Mouse (Mus musculus) heart, embryonic 12.5 days (tissue): Measurements from ENCODE around the gene Rnf111. TPM values are rescaled to one million over a fixed set of nuclear protein-coding genes. Genes with fewer than 3 reads are reported as not detected.
"Not testable (repeated sequence)": the region's sequence is repeated elsewhere in the genome, so short reads cannot be mapped to it uniquely, and the experiment has no call there.

Source experiments
- ATAC-seq: fragments of 200-750 bp; cut with Nextera tagmentation; 2 replicates; pipeline ENCODE4 v1.8.0; 2017; ENCODE audit warnings: moderate TSS enrichment, moderate library complexity; ENCODE audit not compliant: insufficient number of reproducible peaks, low FRiP score
- H3K27ac ChIP-seq: fragments of 300-500 bp; sonication (generic); 2 replicates; pipeline ENCODE4 v1.5.1; 2016; ENCODE audit warnings: mild to moderate bottlenecking, moderate library complexity; ENCODE audit not compliant: poor library complexity, severe bottlenecking
- H3K27me3 ChIP-seq: fragments of 300-500 bp; sonication (generic); replicated peaks from 2 replicates; pipeline ENCODE4 v1.6.1; 2016; ENCODE audit warnings: mild to moderate bottlenecking, moderate library complexity
- H3K36me3 ChIP-seq: fragments of 300-500 bp; sonication (generic); 2 replicates; pipeline ENCODE4 v1.6.1; 2016; ENCODE audit warnings: mild to moderate bottlenecking, moderate library complexity
- H3K4me1 ChIP-seq: fragments of 300-500 bp; sonication (generic); replicated peaks from 2 replicates; pipeline ENCODE4 v1.6.1; 2016; ENCODE audit warnings: mild to moderate bottlenecking
- H3K4me2 ChIP-seq: fragments of 300-500 bp; sonication (generic); 2 replicates; pipeline ENCODE4 v1.6.1; 2016; ENCODE audit warnings: mild to moderate bottlenecking, moderate library complexity
- H3K4me3 ChIP-seq: fragments of 300-500 bp; sonication (generic); 2 replicates; pipeline ENCODE4 v1.5.1; 2016; ENCODE audit warnings: mild to moderate bottlenecking
- H3K9ac ChIP-seq: fragments of 300-500 bp; sonication (generic); 2 replicates; pipeline ENCODE4 v1.6.1; 2016; ENCODE audit warnings: mild to moderate bottlenecking, moderate library complexity
- H3K9me3 ChIP-seq: fragments of 300-500 bp; sonication (generic); replicated peaks from 2 replicates; pipeline ENCODE4 v1.6.1; 2016; ENCODE audit warnings: mild to moderate bottlenecking, moderate library complexity
- WGBS: fragments of 180-500 bp; shearing (Covaris S2); methylation state at CpG from one replicate; pipeline ENCODE4 v1.1.7; 2016; 5-methylcytosine and 5-hydroxymethylcytosine counted together
- polyA plus RNA-seq: library from polyadenylated mRNA; unstranded; fragments of >200 nt; fragmentation: Nextera tagmentation; extraction: Ambion mirVana; gene quantifications from 2 replicates; pipeline ENCODE4 v1.2.1, GENCODE M21; 2016

Gene Rnf111
- polyA plus RNA-seq, 1 experiment from 2014 or later = 28.0 TPM

- Histone ChIP-seq H3K27ac (no peak overlapping the region), H3K4me3 (no peak overlapping the region), H3K27me3 (no peaks in the 10 kb centered on the region), H3K36me3 (peaks cover 18% of the 10 kb centered on the region; the same call in 1 of the 2 replicates), H3K4me1 (peaks cover 19% of the 10 kb centered on the region), H3K9me3 (no peaks in the 10 kb centered on the region), H3K4me2 (no peak overlapping the region), H3K9ac (no peak overlapping the region)
- WGBS = 69% methylated on average over 2 of the region's 2 CpGs
- ATAC-seq = no peak
These were observed 10.5 kb downstream of the Rnf111 start for GRCm38 (mm10) chr9:70493038-70493437.

GRCm38 (mm10) chr9:70491176-70491575 lies 12.3 kb downstream of the Rnf111 start:
- H3K4me2 ChIP-seq = no peak overlapping the region
- no peaks in the 10 kb centered on the region for H3K27me3 ChIP-seq
- no peak overlapping the region for H3K9ac ChIP-seq
- peaks cover 22% of the 10 kb centered on the region for H3K4me1 ChIP-seq
- peaks cover 17% of the 10 kb centered on the region for H3K36me3 ChIP-seq
- H3K4me3 ChIP-seq = no peak overlapping the region
- H3K9me3 ChIP-seq = no peaks in the 10 kb centered on the region
- no peak overlapping the region for H3K27ac ChIP-seq
- 92% methylated on average over 1 of the region's 1 CpGs for WGBS
- ATAC-seq = no peak

GRCm38 (mm10) chr9:70487401-70487800 lies 16.1 kb downstream of the Rnf111 start:
- ATAC-seq = no peak
- H3K27me3 ChIP-seq = no peaks in the 10 kb centered on the region
- H3K9me3 ChIP-seq = no peaks in the 10 kb centered on the region
- no peak overlapping the region for H3K4me3 ChIP-seq
- WGBS = 78% methylated on average over 2 of the region's 2 CpGs
- no peak overlapping the region for H3K27ac ChIP-seq
- H3K4me2 ChIP-seq = no peak overlapping the region
- no peak overlapping the region for H3K9ac ChIP-seq
- peaks cover 19% of the 10 kb centered on the region for H3K36me3 ChIP-seq
- peaks cover 16% of the 10 kb centered on the region for H3K4me1 ChIP-seq

- no peak overlapping the region for H3K4me3 ChIP-seq
- no peak overlapping the region for H3K27ac ChIP-seq
- H3K36me3 ChIP-seq = peaks cover 16% of the 10 kb centered on the region
- no peaks in the 10 kb centered on the region for H3K27me3 ChIP-seq
- H3K9me3 ChIP-seq = no peaks in the 10 kb centered on the region
- 46% methylated on average over 1 of the region's 1 CpGs for WGBS
- no peak for ATAC-seq
- peaks cover 10% of the 10 kb centered on the region; the same call in 1 of the 2 replicates for H3K4me1 ChIP-seq
- H3K9ac ChIP-seq = no peak overlapping the region
- H3K4me2 ChIP-seq = no peak overlapping the region
These were observed 17.7 kb downstream of the Rnf111 start for GRCm38 (mm10) chr9:70485840-70486239.

- H3K4me3 ChIP-seq = no peak overlapping the region
- no peak overlapping the region for H3K9ac ChIP-seq
- WGBS = 89% methylated on average over 5 of the region's 5 CpGs
- H3K9me3 ChIP-seq = no peaks in the 10 kb centered on the region
- H3K4me2 ChIP-seq = no peak overlapping the region
- H3K27me3 ChIP-seq = no peaks in the 10 kb centered on the region
- H3K27ac ChIP-seq = no peak overlapping the region
- H3K36me3 ChIP-seq = peaks cover 15% of the 10 kb centered on the region
- no peak for ATAC-seq
- 0 out of 2 replicates have a peak, but pooled peaks cover 10% of the 10 kb centered on the region for H3K4me1 ChIP-seq
These were observed 20.0 kb downstream of the Rnf111 start for GRCm38 (mm10) chr9:70483495-70483894.

GRCm38 (mm10) chr9:70481872-70482271 lies 21.7 kb downstream of the Rnf111 start:
- Histone ChIP-seq H3K9me3 (no peaks in the 10 kb centered on the region), H3K4me3 (no peak overlapping the region)
- no peak for ATAC-seq

GRCm38 (mm10) chr9:70477229-70477628 lies 26.3 kb downstream of the Rnf111 start:
- WGBS = 87% methylated on average over 3 of the region's 3 CpGs
- Histone ChIP-seq H3K4me2 (no peak overlapping the region), H3K36me3 (peaks cover 42% of the 10 kb centered on the region), H3K9ac (no peak overlapping the region), H3K9me3 (no peaks in the 10 kb centered on the region), H3K4me1 (0 out of 2 replicates have a peak, but pooled peaks cover 3% of the 10 kb centered on the region), H3K27ac (no peak overlapping the region), H3K4me3 (no peak overlapping the region), H3K27me3 (no peaks in the 10 kb centered on the region)
- no peak for ATAC-seq

More at GRCm38 (mm10) chr9:70481872-70482271, 21.7 kb downstream of the Rnf111 start:
- no peak overlapping the region for H3K4me2 ChIP-seq
- 0 out of 2 replicates have a peak, but pooled peaks cover 5% of the 10 kb centered on the region for H3K4me1 ChIP-seq
- no peak overlapping the region for H3K9ac ChIP-seq
- H3K27me3 ChIP-seq = no peaks in the 10 kb centered on the region
- H3K36me3 ChIP-seq = peaks cover 14% of the 10 kb centered on the region; the same call in 1 of the 2 replicates
- no peak overlapping the region for H3K27ac ChIP-seq

- no peaks in the 10 kb centered on the region for H3K4me1 ChIP-seq
- H3K9ac ChIP-seq = no peak overlapping the region
- no peak overlapping the region for H3K4me2 ChIP-seq
- H3K4me3 ChIP-seq = no peak overlapping the region
- no peak overlapping the region for H3K27ac ChIP-seq
- no peak for ATAC-seq
- no peaks in the 10 kb centered on the region for H3K27me3 ChIP-seq
- 85% methylated on average over 9 of the region's 9 CpGs for WGBS
- H3K9me3 ChIP-seq = no peaks in the 10 kb centered on the region
- H3K36me3 ChIP-seq = peaks cover 43% of the 10 kb centered on the region
These were observed 27.7 kb downstream of the Rnf111 start for GRCm38 (mm10) chr9:70475777-70476270.

- Histone ChIP-seq H3K4me3 (no peak overlapping the region), H3K27me3 (no peaks in the 10 kb centered on the region), H3K9ac (no peak overlapping the region), H3K27ac (no peak overlapping the region), H3K9me3 (no peaks in the 10 kb centered on the region), H3K4me2 (no peak overlapping the region), H3K36me3 (peaks cover 45% of the 10 kb centered on the region), H3K4me1 (no peaks in the 10 kb centered on the region)
- WGBS = 100% methylated on average over 1 of the region's 1 CpGs
- ATAC-seq = no peak
These were observed 30.1 kb downstream of the Rnf111 start for GRCm38 (mm10) chr9:70473400-70473799.

- not testable (repeated sequence) for H3K9me3 ChIP-seq, H3K9ac ChIP-seq, H3K27ac ChIP-seq, H3K4me1 ChIP-seq, H3K4me3 ChIP-seq, ATAC-seq, H3K4me2 ChIP-seq, H3K27me3 ChIP-seq
- 95% methylated on average over 13 of the region's 13 CpGs for WGBS
- H3K36me3 ChIP-seq = peaks cover 24% of the 10 kb centered on the region
These were observed 40.4 kb downstream of the Rnf111 start for GRCm38 (mm10) chr9:70463091-70463490.

GRCm38 (mm10) chr9:70452371-70452770 lies 51.2 kb downstream of the Rnf111 start:
- no peaks in the 10 kb centered on the region for H3K27me3 ChIP-seq
- H3K9ac ChIP-seq = no peak overlapping the region
- H3K27ac ChIP-seq = no peak overlapping the region
- H3K36me3 ChIP-seq = peaks cover 48% of the 10 kb centered on the region
- peaks cover 8% of the 10 kb centered on the region; the same call in 1 of the 2 replicates for H3K4me1 ChIP-seq
- no peak overlapping the region for H3K4me2 ChIP-seq
- no peaks in the 10 kb centered on the region for H3K9me3 ChIP-seq
- WGBS = 55% methylated on average over 2 of the region's 2 CpGs
- ATAC-seq = no peak
- no peak overlapping the region for H3K4me3 ChIP-seq

GRCm38 (mm10) chr9:70449072-70449471 lies 54.5 kb downstream of the Rnf111 start:
- no peak for ATAC-seq
- H3K9me3 ChIP-seq = no peaks in the 10 kb centered on the region
- peaks cover 8% of the 10 kb centered on the region; the same call in 1 of the 2 replicates for H3K4me1 ChIP-seq
- no peak overlapping the region for H3K27ac ChIP-seq
- no peak overlapping the region for H3K9ac ChIP-seq
- H3K27me3 ChIP-seq = no peaks in the 10 kb centered on the region
- peaks cover 40% of the 10 kb centered on the region for H3K36me3 ChIP-seq
- H3K4me2 ChIP-seq = no peak overlapping the region
- no peak overlapping the region for H3K4me3 ChIP-seq
- WGBS = 92% methylated on average over 5 of the region's 5 CpGs
